Mouse (Mus musculus): ENCODE measurements around the gene Supt3.

The Supt3 gene

DNA sequence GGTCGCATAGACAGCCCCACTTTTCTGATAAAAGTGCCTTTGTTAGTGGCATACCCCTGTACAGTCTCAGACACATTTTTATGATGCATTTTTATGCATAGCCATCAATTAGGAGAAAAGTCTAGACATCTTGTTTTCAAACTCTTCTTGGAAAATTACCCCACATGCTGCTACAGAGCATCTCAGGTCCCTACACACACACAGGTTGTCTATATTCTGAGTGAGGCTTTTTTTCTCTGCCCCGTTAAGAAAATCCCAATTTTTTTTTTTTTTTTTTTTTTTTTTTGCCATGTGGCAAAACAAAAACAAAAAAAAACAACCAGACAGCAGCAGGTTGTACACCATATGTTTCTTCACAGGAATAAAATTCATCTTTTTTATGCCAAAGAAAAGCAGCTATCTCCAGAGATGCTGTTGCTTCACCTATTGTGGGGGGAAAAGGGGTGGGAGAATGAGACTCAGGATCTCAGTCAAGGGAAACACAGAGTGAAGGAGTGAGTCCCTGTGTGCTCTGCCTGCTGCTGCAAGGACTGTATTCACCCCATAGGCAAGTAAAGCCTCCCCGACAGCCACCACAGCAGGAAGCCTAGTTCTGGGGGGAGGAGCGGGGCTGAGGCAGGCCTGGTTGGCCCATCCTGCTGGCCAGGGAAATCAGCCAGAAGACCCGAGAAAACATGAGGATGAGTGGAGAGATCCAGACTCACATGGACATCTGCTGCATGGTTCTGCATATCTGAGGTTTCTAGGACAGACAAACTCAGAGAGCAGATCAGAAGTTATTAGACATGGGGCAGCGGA is 281.8 kb downstream of the Supt3 start:
- 72% methylated on average over 6 of the region's 6 CpGs for WGBS

DNA sequence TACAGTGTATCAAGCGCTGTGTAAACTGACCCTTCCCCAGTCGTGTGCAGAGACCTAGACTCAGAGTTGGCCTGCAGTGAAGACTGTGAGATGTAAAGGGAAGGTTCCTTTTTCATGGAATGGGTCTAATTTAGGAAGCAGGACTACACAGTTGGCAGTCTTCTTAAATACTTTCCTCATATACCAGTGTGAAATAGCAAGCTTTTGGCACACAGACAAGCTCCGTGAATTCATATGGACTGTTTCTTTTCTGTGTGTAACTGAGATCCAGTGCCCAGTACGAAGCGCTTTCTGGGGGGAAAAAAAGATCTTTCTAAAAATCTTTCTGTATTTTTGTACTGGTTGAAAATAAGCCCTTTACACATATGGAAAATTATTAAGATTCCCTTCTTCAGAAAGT is 286.8 kb downstream of the Supt3 start:
- WGBS = 55% methylated on average over 5 of the region's 5 CpGs

DNA sequence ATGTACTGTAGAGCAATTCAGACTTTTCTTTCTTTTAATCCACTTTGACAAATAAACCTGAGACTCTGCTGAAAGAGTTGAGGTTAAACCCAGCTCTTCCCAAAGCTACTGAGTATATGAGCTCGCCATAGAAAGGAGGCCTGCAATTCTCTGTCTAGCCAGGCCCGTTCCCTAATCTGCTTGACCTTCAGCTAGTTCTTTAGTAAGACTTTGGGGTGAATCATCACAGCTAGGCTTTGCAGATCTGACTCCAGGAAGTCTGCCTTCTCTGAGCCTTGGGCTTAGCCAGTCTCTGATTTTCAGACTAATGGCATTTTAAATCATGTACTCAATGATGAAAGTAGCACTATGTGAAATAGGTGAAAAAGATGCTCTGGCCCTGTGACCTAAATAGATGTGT is 288.5 kb downstream of the Supt3 start:
- 91% methylated on average over 2 of the region's 2 CpGs for WGBS

DNA sequence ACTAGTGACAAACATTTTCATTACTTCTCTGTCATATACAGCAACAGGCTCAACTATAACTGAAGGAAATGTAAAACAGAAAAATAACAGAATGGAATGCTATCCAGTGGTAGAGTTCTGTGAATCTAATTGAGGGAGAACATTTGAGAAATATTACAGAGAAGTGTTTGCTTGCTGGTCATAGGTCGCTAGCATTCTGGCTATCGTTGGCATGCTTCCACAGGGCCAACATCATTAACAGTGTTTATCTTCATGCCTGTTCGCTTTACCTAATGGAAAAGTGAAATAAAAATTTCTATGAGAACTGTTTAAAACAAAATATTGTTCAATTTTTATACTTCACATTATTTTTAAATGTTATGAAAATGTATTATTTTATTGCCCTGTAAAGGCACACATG is 290.5 kb downstream of the Supt3 start:
- 95% methylated on average over 3 of the region's 3 CpGs for WGBS

DNA sequence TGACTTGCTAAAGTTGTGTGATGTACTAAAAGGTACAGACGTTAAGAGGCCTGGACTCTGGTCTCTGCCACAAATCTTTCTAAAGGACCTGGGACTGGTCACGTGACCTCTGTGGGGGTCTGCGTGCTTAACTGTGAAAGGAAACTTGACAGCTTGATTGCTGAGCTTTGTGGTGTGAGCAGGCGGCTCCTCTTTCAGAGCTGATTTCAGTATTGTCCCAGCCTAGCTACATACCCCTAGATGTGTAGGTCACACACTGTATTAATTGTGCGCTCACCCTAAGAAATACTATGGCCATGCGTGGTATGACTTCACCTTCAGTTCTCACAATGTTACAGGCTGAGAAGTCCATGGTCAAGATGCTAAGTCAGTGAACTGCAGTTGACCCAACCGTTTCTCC is 291.4 kb downstream of the Supt3 start:
- WGBS = 92% methylated on average over 7 of the region's 7 CpGs

DNA sequence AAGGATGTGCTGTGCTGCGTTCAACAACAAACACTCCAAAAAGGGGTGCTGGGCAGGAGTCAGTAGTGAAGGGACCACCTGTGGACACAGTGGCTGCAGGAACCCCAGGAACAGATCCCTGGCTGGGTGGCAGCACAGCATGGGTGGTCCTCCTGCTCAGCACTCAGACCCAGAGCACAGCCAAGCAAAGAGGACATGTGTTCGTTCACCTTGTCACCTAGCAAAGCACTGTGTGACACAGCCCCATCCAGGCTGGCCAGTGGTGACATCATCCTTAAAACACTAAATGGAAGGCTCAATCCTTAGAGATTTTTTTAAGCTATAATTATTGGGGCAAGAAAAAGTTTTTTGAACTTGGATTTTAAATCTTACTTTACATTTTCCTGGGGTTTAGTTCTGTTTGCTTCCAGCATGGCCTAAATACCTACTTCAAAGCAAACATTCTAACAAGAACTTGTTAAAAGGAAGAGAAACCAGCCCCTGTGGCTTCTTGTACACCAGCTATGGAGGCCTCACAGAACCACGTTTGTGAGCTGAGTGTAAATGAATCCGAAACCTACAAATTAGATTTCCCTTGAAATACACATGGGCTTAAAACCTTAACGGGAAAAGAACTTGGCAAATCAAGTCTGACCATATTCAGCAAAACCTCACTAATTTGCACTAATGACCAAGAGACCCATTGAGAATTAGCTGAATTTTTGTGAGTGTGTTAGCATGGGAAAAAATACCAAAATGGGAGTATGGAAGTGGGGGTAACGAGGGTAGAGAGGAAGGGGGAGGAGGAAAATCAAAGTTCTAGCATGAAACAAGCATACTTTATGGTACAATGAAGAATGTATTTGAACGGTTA is 295.8 kb downstream of the Supt3 start:
- WGBS = 75% methylated on average over 7 of the region's 7 CpGs

DNA sequence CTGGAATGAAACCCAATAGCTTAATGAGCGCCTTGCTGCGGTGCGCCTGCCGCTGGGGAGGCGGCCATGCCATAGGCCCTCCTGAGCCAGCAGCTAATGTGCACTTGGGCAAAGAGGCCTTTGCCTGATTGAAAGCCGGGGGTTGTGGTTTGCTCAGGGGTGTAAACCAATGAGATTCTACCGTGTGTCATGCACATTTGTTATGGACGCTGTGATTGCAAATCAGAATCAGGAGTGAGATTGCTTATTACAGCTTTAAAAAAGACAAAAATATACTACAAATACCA is 296.3 kb downstream of the Supt3 start:
- WGBS = 75% methylated on average over 8 of the region's 8 CpGs

DNA sequence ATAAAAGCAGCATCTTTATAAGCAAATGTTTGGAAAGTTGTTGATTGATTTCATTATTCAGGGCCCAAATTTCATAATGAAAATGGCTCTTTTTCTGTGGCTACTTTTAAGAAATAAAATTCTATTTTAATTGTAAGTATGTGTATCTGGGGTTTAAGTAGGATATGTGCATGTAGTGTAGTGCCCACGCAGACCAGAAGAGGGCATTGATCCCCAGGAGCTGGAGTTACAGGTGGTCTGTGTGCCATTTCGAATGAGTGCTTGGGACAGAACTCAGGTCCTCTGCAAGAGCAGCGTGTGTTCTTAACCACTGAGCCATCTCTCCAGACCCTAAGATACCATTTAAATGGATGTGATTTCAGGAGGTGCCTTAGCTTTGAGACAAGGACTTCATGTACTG is 296.8 kb downstream of the Supt3 start:
- WGBS = 93% methylated on average over 3 of the region's 3 CpGs

DNA sequence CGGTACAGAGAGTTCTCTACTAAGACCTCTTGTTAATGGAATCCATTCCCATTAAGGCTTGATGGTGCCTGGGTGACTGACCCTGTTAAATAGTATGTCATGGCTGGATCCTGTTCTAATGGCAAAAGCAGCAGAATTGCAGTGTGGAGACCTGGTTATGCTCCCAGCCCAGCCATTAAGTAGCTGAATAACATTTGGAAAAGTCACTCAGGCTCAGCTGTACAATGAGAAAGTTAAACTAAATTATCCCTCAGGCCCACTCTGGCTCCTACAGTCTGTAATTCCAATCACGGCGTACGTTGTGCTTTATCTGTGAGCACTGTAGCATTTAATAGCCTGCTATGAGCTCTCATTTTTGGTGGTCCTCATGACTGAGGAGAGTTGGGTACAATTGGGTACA is 300.0 kb downstream of the Supt3 start:
- WGBS = 94% methylated on average over 4 of the region's 4 CpGs

DNA sequence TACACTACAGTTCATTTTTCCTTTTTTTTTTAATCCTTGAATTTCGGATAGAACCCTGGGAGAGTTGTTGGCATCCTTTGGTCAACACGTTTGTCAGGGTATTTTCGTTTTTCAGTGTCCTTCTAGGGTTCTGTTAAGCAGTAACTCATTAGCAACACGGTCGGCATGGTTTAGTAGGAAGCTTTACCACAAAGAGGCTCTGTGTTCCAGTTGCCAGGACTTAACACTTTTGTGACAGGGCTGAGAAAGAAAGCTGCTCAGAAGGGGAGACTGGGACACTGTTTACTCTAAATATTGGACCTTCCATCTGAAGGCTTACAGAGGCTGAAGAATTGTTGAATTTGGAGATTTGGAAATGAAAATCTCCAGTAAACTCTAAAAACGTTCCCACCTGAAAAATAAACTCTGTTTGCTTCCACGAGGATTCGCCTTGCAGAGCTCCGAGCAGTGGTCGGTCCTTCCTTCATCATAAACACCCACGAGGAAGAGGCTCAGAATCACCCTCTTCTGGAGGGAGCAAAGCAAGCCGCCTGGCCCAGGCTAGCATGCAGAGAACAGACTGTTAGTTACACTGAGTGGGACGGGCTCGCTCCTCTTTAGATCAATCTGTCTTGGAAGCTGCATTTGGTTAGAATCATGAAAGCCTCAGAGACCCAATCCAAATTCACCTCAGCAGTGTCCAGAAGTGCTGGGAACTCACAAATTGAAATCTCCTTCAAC is 301.1 kb downstream of the Supt3 start:
- WGBS = 34% methylated on average over 14 of the region's 14 CpGs

GRCm38 (mm10) chr17:45081521-45081920 is 304.6 kb downstream of the Supt3 start:
- WGBS = 85% methylated on average over 8 of the region's 8 CpGs

DNA sequence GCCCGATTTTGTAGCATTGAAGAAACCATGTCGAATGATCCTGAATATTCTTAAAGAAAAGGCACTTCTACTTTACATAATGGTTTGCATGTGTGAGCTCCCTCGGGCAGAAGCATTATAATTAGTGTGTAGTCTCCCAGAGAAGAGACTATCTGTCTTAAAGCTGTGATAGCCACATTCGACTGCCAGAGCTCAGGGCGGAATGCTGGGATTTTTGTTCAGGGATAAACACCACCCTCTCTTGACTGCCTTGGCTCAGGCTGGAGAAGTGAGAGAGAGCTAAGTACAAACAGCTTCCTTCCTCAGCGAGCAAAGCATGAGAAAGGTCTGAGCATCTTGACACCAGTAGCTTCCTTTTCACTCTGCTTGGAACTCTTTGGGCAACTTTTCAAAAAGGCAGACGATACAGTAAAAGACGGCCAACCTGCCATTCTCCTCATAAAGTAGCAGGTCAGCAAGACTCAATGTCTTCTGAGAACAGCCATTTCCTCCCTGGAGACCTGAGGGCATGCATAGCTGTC is 305.1 kb downstream of the Supt3 start:
- 29% methylated on average over 8 of the region's 8 CpGs for WGBS

DNA sequence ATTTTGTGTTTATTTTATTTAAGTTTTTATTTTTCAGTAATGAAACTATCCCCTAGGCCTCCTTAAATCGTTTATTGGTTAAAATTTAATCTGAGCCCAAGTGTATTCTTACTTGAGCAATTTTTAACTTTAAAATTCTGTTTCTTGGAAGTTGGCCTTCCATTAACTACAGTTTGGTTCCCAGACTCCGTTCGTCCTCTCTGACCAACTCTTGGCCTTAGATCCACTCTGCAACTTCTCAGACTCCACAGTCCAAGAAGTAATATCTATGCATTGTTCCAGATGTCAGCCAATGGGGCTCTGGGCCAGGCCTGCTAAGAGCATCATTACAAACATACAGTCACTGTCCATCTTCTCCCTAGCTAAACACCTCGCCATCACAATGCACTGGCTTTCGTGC is 309.4 kb downstream of the Supt3 start:
- WGBS = 94% methylated on average over 5 of the region's 5 CpGs

- WGBS = 88% methylated on average over 5 of the region's 5 CpGs
Observed at GRCm38 (mm10) chr17:45087022-45087421, 310.1 kb downstream of the Supt3 start.

- WGBS = 93% methylated on average over 7 of the region's 7 CpGs
Observed at GRCm38 (mm10) chr17:45101064-45101463, 324.1 kb downstream of the Supt3 start.

- WGBS = 77% methylated on average over 3 of the region's 3 CpGs
Observed at GRCm38 (mm10) chr17:45115386-45115785, 338.4 kb downstream of the Supt3 start.

DNA sequence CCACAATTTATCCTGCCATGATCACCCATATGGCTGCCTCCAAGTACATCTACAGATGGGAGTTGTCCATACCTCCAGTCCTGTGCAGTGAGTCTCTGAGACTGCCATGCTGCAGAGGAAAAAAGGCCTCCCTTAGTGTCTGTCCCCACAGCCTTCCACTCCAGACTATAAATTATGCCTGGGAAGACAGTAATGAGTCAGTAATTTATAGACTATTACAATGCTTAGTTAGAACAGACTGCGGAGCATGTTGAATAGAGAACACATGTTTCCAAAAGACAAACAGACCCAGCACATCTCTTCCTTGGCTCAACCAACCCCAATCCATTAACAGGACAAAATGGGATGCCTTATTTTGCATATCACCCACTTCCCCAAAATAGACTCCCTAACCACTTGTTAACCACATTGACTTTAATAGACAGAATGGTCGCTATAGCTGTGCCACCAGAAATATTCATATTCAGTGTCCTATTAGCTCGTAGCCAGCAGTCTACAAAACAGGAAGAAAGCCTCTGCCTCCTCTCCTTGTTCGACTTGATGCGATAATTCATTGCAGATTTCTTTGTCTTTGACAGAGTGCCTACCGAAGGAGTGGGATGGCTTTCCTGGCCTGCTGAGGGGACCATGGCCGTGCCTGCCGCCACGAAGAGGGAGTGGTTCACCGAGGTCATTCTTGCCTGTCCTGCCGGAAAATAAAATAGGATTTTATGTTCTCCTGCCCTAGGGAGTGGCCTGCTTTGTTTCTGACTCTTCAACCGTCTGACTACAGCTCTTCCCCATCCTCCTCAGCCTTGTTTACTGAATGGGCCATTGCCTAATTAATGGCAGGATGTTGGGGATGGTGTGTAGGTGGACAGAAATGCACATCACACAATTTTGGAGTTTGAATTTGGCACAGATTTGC is 341.9 kb downstream of the Supt3 start:
- 69% methylated on average over 12 of the region's 12 CpGs for WGBS

DNA sequence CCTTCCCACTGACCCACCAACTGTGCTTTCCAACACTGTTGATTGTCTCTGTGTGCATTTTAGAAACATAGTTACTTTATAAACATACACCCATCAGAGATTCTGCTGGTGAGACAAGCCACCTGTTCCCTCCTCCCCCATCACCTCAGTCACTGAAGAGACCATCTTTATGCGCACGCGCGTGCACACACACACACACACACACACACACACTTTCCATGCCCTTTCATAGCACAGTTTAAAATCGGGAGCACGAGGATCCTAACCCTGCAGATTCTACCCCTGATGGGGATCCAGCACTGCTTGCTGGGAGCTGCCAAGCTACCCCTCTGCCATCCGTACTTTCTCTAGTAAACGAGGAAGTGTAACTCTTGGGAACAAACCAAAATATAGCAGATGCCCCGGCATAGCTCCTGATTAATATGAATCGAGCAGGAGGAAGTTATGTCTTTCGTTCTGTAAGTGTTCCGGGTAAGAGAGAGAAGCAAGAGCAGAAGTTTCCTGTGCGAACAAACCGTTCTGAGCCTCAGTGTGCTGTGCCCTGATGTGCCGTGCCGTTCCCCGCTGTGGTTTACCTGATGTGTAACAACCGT is 342.8 kb downstream of the Supt3 start:
- 62% methylated on average over 18 of the region's 18 CpGs for WGBS

DNA sequence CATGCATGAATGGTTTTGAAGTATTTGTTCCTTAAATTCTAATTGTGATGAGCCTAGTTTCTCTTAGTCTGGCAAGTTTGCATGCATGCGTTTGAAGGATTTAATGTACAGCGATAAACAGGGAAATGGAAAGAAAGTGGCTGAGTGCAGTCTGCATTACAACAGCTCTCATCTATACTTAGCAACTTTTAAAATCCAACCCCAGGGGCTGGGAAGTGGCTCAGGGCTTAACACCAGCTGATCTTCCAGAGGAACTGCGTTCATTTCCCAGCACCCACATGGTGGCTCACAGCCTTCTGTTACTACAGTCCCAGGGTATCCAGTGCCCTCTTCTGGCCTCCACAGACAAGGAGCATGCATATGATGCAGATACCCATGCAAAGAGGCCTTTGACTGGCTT is 346.9 kb downstream of the Supt3 start:
- 88% methylated on average over 3 of the region's 3 CpGs for WGBS

GRCm38 (mm10) chr17:45128611-45129010 is 351.7 kb downstream of the Supt3 start:
- 92% methylated on average over 4 of the region's 4 CpGs for WGBS
